Comparison of ENCODE assay signal across 8 mouse cellular contexts in genomic region chr14:84446941-84447641, GRCm38 (mm10). TPM values are rescaled to one million over a fixed set of nuclear protein-coding genes. Genes with fewer than 3 reads are reported as not detected.
DNase-seq lines count a peak whose midpoint lies in the region; ATAC-seq lines count a peak whose summit lies in the region.

No protein-coding gene starts in this region.

- H3K4me1 ChIP-seq in embryonic facial prominence, embryonic 11.5 days (ENCODE audit: control insufficient read depth, insufficient read depth, low read length): no peaks in the 10 kb centered on the region; the same call in 1 of the 2 replicates
- no peaks in the 10 kb centered on the region for H3K4me1 ChIP-seq in limb, embryonic 11.5 days (ENCODE audit: control insufficient read depth, insufficient read depth, low read length)
- peaks cover 35% of the 10 kb centered on the region for H3K4me1 ChIP-seq in midbrain, embryonic 10.5 days
- peaks cover 18% of the 10 kb centered on the region for H3K4me1 ChIP-seq in stomach, embryonic 16.5 days (ENCODE audit: control insufficient read depth, insufficient read depth, low read length)

- H3K9me3 ChIP-seq in embryonic facial prominence, embryonic 11.5 days (replicated peaks; ENCODE audit: control insufficient read depth, low read length): no peaks in the 10 kb centered on the region
- no peaks in the 10 kb centered on the region for H3K9me3 ChIP-seq in limb, embryonic 11.5 days (ENCODE audit: control insufficient read depth, low read length)
- H3K9me3 ChIP-seq in midbrain, embryonic 10.5 days (replicated peaks): no peaks in the 10 kb centered on the region
- H3K9me3 ChIP-seq in stomach, embryonic 16.5 days (replicated peaks; ENCODE audit: control insufficient read depth, low read length): no peaks in the 10 kb centered on the region

- 6% methylated on average over 45 of the region's 45 CpGs for WGBS in embryonic facial prominence, embryonic 11.5 days
- WGBS in limb, embryonic 11.5 days: 9% methylated on average over 45 of the region's 45 CpGs
- 7% methylated on average over 45 of the region's 45 CpGs for WGBS in midbrain, embryonic 10.5 days
- 7% methylated on average over 45 of the region's 45 CpGs for WGBS in stomach, embryonic 16.5 days

- peaks cover 24% of the 10 kb centered on the region for H3K27me3 ChIP-seq in embryonic facial prominence, embryonic 11.5 days (ENCODE audit: control insufficient read depth, insufficient read depth, low read length)
- peaks cover 28% of the 10 kb centered on the region for H3K27me3 ChIP-seq in limb, embryonic 11.5 days (ENCODE audit: control insufficient read depth, insufficient read depth, low read length)
- peaks cover 44% of the 10 kb centered on the region for H3K27me3 ChIP-seq in midbrain, embryonic 10.5 days (ENCODE audit: low read depth, poor library complexity, severe bottlenecking)
- peaks cover 36% of the 10 kb centered on the region for H3K27me3 ChIP-seq in stomach, embryonic 16.5 days (ENCODE audit: control insufficient read depth, insufficient read depth, low read length)

- ATAC-seq in embryonic facial prominence, embryonic 11.5 days (replicated peaks; ENCODE audit: insufficient number of reproducible peaks, low FRiP score, low TSS enrichment, low read depth): no peak
- ATAC-seq in limb, embryonic 11.5 days (ENCODE audit: insufficient number of reproducible peaks, low FRiP score, low TSS enrichment, low read depth): no peak
- 0 out of 2 replicates have a peak, but pooled peaks have one; percentile 10 for ATAC-seq in stomach, embryonic 16.5 days (ENCODE audit: insufficient read depth, low FRiP score)

- H3K27ac ChIP-seq in embryonic facial prominence, embryonic 11.5 days (replicated peaks; ENCODE audit: low read depth, low read length): no peak overlapping the region
- H3K27ac ChIP-seq in limb, embryonic 11.5 days (replicated peaks; ENCODE audit: low read depth, low read length): no peak overlapping the region
- H3K27ac ChIP-seq in midbrain, embryonic 10.5 days (replicated peaks): no peak overlapping the region
- H3K27ac ChIP-seq in stomach, embryonic 16.5 days (ENCODE audit: low read length): no peak overlapping the region

- peak; percentile 6 for DNase-seq in cerebellum, adult 11 months
- DNase-seq in cerebellum, adult 9-10 months: no peak
- DNase-seq in embryonic facial prominence, embryonic 11.5 days (ENCODE audit: low spot score): peak; percentile 64
- DNase-seq in heart, adult 8-10 months (ENCODE audit: low spot score): peak; percentile 68
- DNase-seq in kidney, adult 11 months: peak; percentile 44
- peak; percentile 72 for DNase-seq in limb, embryonic 11.5 days (ENCODE audit: low spot score)
- DNase-seq in midbrain, embryonic 10.5 days (ENCODE audit: low spot score): peak; percentile 78

- no peaks in the 10 kb centered on the region for H3K36me3 ChIP-seq in embryonic facial prominence, embryonic 11.5 days (replicated peaks; ENCODE audit: control insufficient read depth, insufficient read depth, low read depth, low read length)
- no peaks in the 10 kb centered on the region for H3K36me3 ChIP-seq in limb, embryonic 11.5 days (ENCODE audit: control insufficient read depth, insufficient read depth, low read length)
- H3K36me3 ChIP-seq in midbrain, embryonic 10.5 days: no peaks in the 10 kb centered on the region
- H3K36me3 ChIP-seq in stomach, embryonic 16.5 days (ENCODE audit: control insufficient read depth, insufficient read depth, low read length): no peaks in the 10 kb centered on the region

- H3K4me3 ChIP-seq in embryonic facial prominence, embryonic 11.5 days (ENCODE audit: low read depth, low read length): peak overlapping the region; percentile 59
- H3K4me3 ChIP-seq in limb, embryonic 11.5 days (ENCODE audit: low read depth, low read length): peak overlapping the region; percentile 54
- H3K4me3 ChIP-seq in midbrain, embryonic 10.5 days: peak overlapping the region; percentile 70
- H3K4me3 ChIP-seq in stomach, embryonic 16.5 days (replicated peaks; ENCODE audit: low read length): peak overlapping the region; percentile 62

- H3K9ac ChIP-seq in embryonic facial prominence, embryonic 11.5 days (replicated peaks; ENCODE audit: low read length): no peak overlapping the region
- H3K9ac ChIP-seq in limb, embryonic 11.5 days (ENCODE audit: low read length): no peak overlapping the region
- peak overlapping the region; percentile 58; the same call in 1 of the 2 replicates for H3K9ac ChIP-seq in stomach, embryonic 16.5 days (ENCODE audit: low read length)

- H3K4me2 ChIP-seq in embryonic facial prominence, embryonic 11.5 days (ENCODE audit: low read depth, low read length): peak overlapping the region; percentile 88
- peak overlapping the region; percentile 74 for H3K4me2 ChIP-seq in limb, embryonic 11.5 days (ENCODE audit: low read depth, severe bottlenecking)
- peak overlapping the region; percentile 88 for H3K4me2 ChIP-seq in stomach, embryonic 16.5 days (ENCODE audit: low read depth, low read length)

RNA-seq across cellular contexts. Expression of gene Pcdh17, which starts 3.7 kb away (rescaled TPM):
- polyA plus RNA-seq in embryonic facial prominence, embryonic 11.5 days (2014; fragmentation: Nextera tagmentation; extraction: Ambion mirVana): 5.7 and 7.0 TPM in 2 replicates
- total RNA-seq in heart, adult 8-10 months (2022): 1 to 10 TPM; 1.6 to 2.7 (median 1.9) TPM
- polyA plus RNA-seq in limb, embryonic 11.5 days (2014; fragmentation: Nextera tagmentation; extraction: Ambion mirVana): 6.4 and 6.6 TPM in 2 replicates
- polyA plus RNA-seq in midbrain, embryonic 10.5 days (2016; fragmentation: Nextera tagmentation; extraction: Ambion mirVana): 3.0 and 3.7 TPM in 2 replicates
- 5.9 and 7.1 TPM in 2 replicates for polyA plus RNA-seq in stomach, embryonic 16.5 days (2015; fragmentation: Nextera tagmentation; extraction: Ambion mirVana)
